8 mouse cellular contexts compared by ENCODE assay signal in the genomic region with DNA sequence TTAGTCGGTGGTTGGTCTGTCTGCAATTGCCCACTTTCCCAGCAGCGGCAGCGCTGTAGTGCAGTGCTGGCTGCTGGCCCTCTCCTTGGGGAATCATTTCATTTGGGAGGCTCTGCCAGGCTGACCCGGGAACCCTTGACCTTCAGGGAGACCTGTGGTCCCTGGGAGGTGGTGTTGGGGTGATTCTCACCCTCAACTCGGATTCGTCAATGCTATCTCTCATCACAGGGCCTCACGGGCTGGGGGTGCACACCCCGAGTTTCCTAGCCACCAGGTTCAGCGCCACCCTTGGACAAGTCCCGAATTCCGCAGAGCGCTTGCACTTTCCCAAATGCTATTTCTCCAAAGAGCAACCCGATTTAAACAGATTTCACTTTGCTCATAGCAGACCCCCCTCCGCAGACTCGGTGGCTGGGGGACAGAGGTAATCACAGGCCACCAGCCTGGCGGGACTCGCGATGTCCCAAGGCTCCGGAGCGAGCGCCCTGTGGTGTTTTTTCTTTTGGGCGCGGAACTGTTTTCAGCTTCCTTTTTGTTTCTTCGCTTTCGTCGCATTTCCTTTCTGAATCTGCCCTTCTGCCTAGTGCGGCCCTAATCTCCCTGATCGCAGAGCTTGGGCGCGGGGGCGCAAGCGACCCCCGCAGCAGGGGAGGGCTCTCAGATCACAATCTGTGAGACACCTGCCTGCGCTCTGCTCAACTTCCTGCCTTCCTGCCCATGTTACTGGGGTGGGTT.
DNase-seq lines count a peak whose midpoint lies in the region; ATAC-seq and TF ChIP-seq lines count a peak whose summit lies in the region.

No protein-coding gene starts in this region.

- DNase-seq in ovary, postnatal 36 days (ENCODE audit: low spot score): peak; percentile 7
- no peak for DNase-seq in ovary, postnatal 14 days (ENCODE audit: low spot score)
- peak; percentile 38 for DNase-seq in forebrain, postnatal 0 days
- peak; percentile 60 for DNase-seq in limb, embryonic 10.5 days (ENCODE audit: low spot score)
- DNase-seq in layer of hippocampus, adult 8-10 months (ENCODE audit: low spot score in 2 of 2): no peak

- H3K27me3 ChIP-seq in erythroblast, embryonic 14.5 days (ENCODE audit: control insufficient read depth): no peaks in the 10 kb centered on the region
- no peaks in the 10 kb centered on the region for H3K27me3 ChIP-seq in forebrain, postnatal 0 days (ENCODE audit: insufficient read depth, low read length)
- peaks cover 28% of the 10 kb centered on the region for H3K27me3 ChIP-seq in limb, embryonic 10.5 days (ENCODE audit: low read depth, poor library complexity, severe bottlenecking)

- H3K4me3 ChIP-seq in erythroblast, embryonic 14.5 days (replicated peaks): peak overlapping the region; percentile 39
- H3K4me3 ChIP-seq in forebrain, postnatal 0 days (ENCODE audit: low read depth, low read length): peak overlapping the region; percentile 28
- peak overlapping the region; percentile 59 for H3K4me3 ChIP-seq in limb, embryonic 10.5 days
- H3K4me3 ChIP-seq in olfactory bulb, adult 2 months (ENCODE audit: insufficient read depth, low read depth, low read length): peak overlapping the region; percentile 54

- no peaks in the 10 kb centered on the region for H3K36me3 ChIP-seq in erythroblast, embryonic 14.5 days (ENCODE audit: control insufficient read depth)
- H3K36me3 ChIP-seq in forebrain, postnatal 0 days (ENCODE audit: insufficient read depth): no peaks in the 10 kb centered on the region
- H3K36me3 ChIP-seq in limb, embryonic 10.5 days: no peaks in the 10 kb centered on the region

- peak overlapping the region; percentile 74 for H3K4me2 ChIP-seq in forebrain, postnatal 0 days (ENCODE audit: low read depth)

- no peak overlapping the region for H3K27ac ChIP-seq in forebrain, postnatal 0 days (ENCODE audit: low read depth, low read length)
- H3K27ac ChIP-seq in limb, embryonic 10.5 days: peak overlapping the region; percentile 77
- H3K27ac ChIP-seq in olfactory bulb, adult 2 months (ENCODE audit: insufficient read depth, low read depth, low read length): peak overlapping the region; percentile 61; the same call in 1 of the 2 replicates

- no peak for ATAC-seq in erythroblast, adult 5-6 weeks (replicated peaks; ENCODE audit: low FRiP score, poor library complexity, severe bottlenecking)
- no peak for ATAC-seq in forebrain, postnatal 0 days

- TF ChIP-seq CTCF in forebrain, postnatal 0 days (IDR thresholded peaks at IDR 0.05; ENCODE audit: low read depth): peak; percentile 37
- TF ChIP-seq CTCF in olfactory bulb, adult 2 months (IDR thresholded peaks at IDR 0.05; ENCODE audit: insufficient read depth, low read depth, low read length): no peak

- no peaks in the 10 kb centered on the region for H3K4me1 ChIP-seq in erythroblast, embryonic 14.5 days (ENCODE audit: control insufficient read depth)
- peaks cover 5% of the 10 kb centered on the region; the same call in 1 of the 2 replicates for H3K4me1 ChIP-seq in forebrain, postnatal 0 days (ENCODE audit: insufficient read depth)
- peaks cover 23% of the 10 kb centered on the region for H3K4me1 ChIP-seq in limb, embryonic 10.5 days
- peaks cover 22% of the 10 kb centered on the region for H3K4me1 ChIP-seq in olfactory bulb, adult 2 months (ENCODE audit: control insufficient read depth, insufficient read depth, low read length)

- 1% methylated on average over 34 of the region's 34 CpGs for WGBS in forebrain, postnatal 0 days
- 1% methylated on average over 34 of the region's 34 CpGs for WGBS in limb, embryonic 10.5 days
- 3% methylated on average over 34 of the region's 34 CpGs for whole genome bisulfite sequencing in olfactory bulb, adult 2 months

- peak overlapping the region; percentile 39; the same call in 1 of the 2 replicates for H3K9ac ChIP-seq in forebrain, postnatal 0 days

- peaks cover 4% of the 10 kb centered on the region; the same call in 1 of the 2 replicates for H3K9me3 ChIP-seq in erythroblast, embryonic 14.5 days (ENCODE audit: control insufficient read depth, low read length)
- no peaks in the 10 kb centered on the region for H3K9me3 ChIP-seq in forebrain, postnatal 0 days (ENCODE audit: low read length)
- no peaks in the 10 kb centered on the region for H3K9me3 ChIP-seq in limb, embryonic 10.5 days (replicated peaks)

- no peak for TF ChIP-seq POLR2A in olfactory bulb, adult 2 months (IDR thresholded peaks at IDR 0.05; ENCODE audit: insufficient read depth, low read depth, low read length)

Comparison
In these comparisons a context has a peak if more than half of its experiments do, and no peak if none do; other contexts are left out.
1. DNase-seq: peak in ovary, postnatal 36 days (single experiment), forebrain, postnatal 0 days (single experiment) and limb, embryonic 10.5 days (single experiment); none in ovary, postnatal 14 days (single experiment) and layer of hippocampus, adult 8-10 months (0 of 2).
2. Peak in every context shown above with its lines, with median percentiles within 50 percentile points of each other: H3K4me3 ChIP-seq.